Mouse (Mus musculus): ENCODE measurements around the gene Prkd1. TPM values are rescaled to one million over a fixed set of nuclear protein-coding genes. Genes with fewer than 3 reads are reported as not detected.

The Prkd1 gene
- total and polyA plus RNA-seq, 3 experiments: not detected

GRCm38 (mm10) chr12:50451761-50452160 is 197.1 kb downstream of the Prkd1 start:
- Histone ChIP-seq H3K4me2 (ENCODE audit: insufficient read depth, low read depth, poor library complexity, severe bottlenecking) (no peak overlapping the region), H3K9ac (ENCODE audit: insufficient read depth, low read depth) (no peak overlapping the region), H3K9me3 (replicated peaks; ENCODE audit: low read length) (peaks cover 49% of the 10 kb centered on the region), H3K4me1 (ENCODE audit: control insufficient read depth in 1 of 2, insufficient read depth in 2 of 2) (no peaks in the 10 kb centered on the region), H3K27me3 (replicated peaks) (no peaks in the 10 kb centered on the region), H3K27ac (ENCODE audit: insufficient read depth, low read depth) (no peak overlapping the region), H3K4me3 (replicated peaks in 1 of 3; ENCODE audit: low read depth in 2 of 3, low read length in 2 of 3, poor library complexity in 1 of 3) (no peak overlapping the region), H3K79me2 (replicated peaks; ENCODE audit: control insufficient read depth, extremely low read depth, insufficient read depth, poor library complexity, severe bottlenecking) (no peaks in the 10 kb centered on the region), H3K36me3 (replicated peaks in 1 of 2; ENCODE audit: control insufficient read depth in 1 of 2, insufficient read depth in 1 of 2, low read length in 1 of 2) (no peaks in the 10 kb centered on the region)
- in situ Hi-C loops (cut with MboI; ENCODE audit: low pct_ligation_motif_present, low pct_unique_long_range_greater_than_20kb, low sequenced_read_pairs) (no loop called here), dilution Hi-C loops (cut with MboI; ENCODE audit: extremely low pct_ligation_motif_present, extremely low pct_unique_long_range_greater_than_20kb, low sequenced_read_pairs) (no loop called here)
- no peak for DNase-seq (ENCODE audit: extremely low read depth)
- TF ChIP-seq ZNF384 (IDR thresholded peaks at IDR 0.05; ENCODE audit: low read depth, low read length) (no peak), IRF4 (IDR thresholded peaks at IDR 0.05; ENCODE audit: low read depth, low read length) (no peak), SIN3A (IDR thresholded peaks at IDR 0.05; ENCODE audit: low read length) (no peak), E2F4 (IDR thresholded peaks at IDR 0.05; ENCODE audit: insufficient replicate concordance, low read depth, low read length) (no peak), UBTF (IDR thresholded peaks at IDR 0.05; ENCODE audit: low read depth, low read length) (no peak), USF2 (conservative IDR thresholded peaks at IDR 0.05; ENCODE audit: low read depth, low read length) (no peak), NRF1 (IDR thresholded peaks at IDR 0.05; ENCODE audit: low read depth, low read length) (no peak), PAX5 (IDR thresholded peaks at IDR 0.05; ENCODE audit: low read length) (no peak), JUND (conservative IDR thresholded peaks at IDR 0.05; ENCODE audit: low read depth, low read length) (no peak), CHD1 (IDR thresholded peaks at IDR 0.05; ENCODE audit: low read depth, low read length) (no peak), RCOR1 (conservative IDR thresholded peaks at IDR 0.05; ENCODE audit: low read depth, low read length) (no peak), ELF1 (IDR thresholded peaks at IDR 0.05; ENCODE audit: low read depth, low read length) (no peak)

GRCm38 (mm10) chr12:50436660-50437059 is 212.2 kb downstream of the Prkd1 start:
- dilution Hi-C loops (cut with MboI; ENCODE audit: extremely low pct_ligation_motif_present, extremely low pct_unique_long_range_greater_than_20kb, low sequenced_read_pairs) (no loop called here), in situ Hi-C loops (cut with MboI; ENCODE audit: low pct_ligation_motif_present, low pct_unique_long_range_greater_than_20kb, low sequenced_read_pairs) (no loop called here)
- Histone ChIP-seq H3K27ac (ENCODE audit: insufficient read depth, low read depth) (no peak overlapping the region), H3K4me3 (replicated peaks in 1 of 3; ENCODE audit: low read depth in 2 of 3, low read length in 2 of 3, poor library complexity in 1 of 3) (no peak overlapping the region), H3K27me3 (replicated peaks) (no peaks in the 10 kb centered on the region), H3K36me3 (replicated peaks in 1 of 2; ENCODE audit: control insufficient read depth in 1 of 2, insufficient read depth in 1 of 2, low read length in 1 of 2) (no peaks in the 10 kb centered on the region), H3K9ac (ENCODE audit: insufficient read depth, low read depth) (no peak overlapping the region), H3K79me2 (replicated peaks; ENCODE audit: control insufficient read depth, extremely low read depth, insufficient read depth, poor library complexity, severe bottlenecking) (no peaks in the 10 kb centered on the region), H3K4me1 (ENCODE audit: control insufficient read depth in 1 of 2, insufficient read depth in 2 of 2) (no peaks in the 10 kb centered on the region), H3K4me2 (ENCODE audit: insufficient read depth, low read depth, poor library complexity, severe bottlenecking) (no peak overlapping the region), H3K9me3 (replicated peaks; ENCODE audit: low read length) (peaks cover 23% of the 10 kb centered on the region)
- DNase-seq (ENCODE audit: extremely low read depth): no peak
- TF ChIP-seq MEF2A (IDR thresholded peaks at IDR 0.05; ENCODE audit: borderline replicate concordance, low read depth, low read length) (no peak), SMC3 (IDR thresholded peaks at IDR 0.05; ENCODE audit: low read depth, low read length) (no peak), GABPA (IDR thresholded peaks at IDR 0.05; ENCODE audit: insufficient replicate concordance, low read depth, low read length) (no peak), MAZ (IDR thresholded peaks at IDR 0.05; ENCODE audit: low read depth, low read length) (no peak), USF1 (IDR thresholded peaks at IDR 0.05; ENCODE audit: low read depth, low read length) (no peak), TBP (conservative IDR thresholded peaks at IDR 0.05; ENCODE audit: low read depth, low read length) (no peak), TCF12 (IDR thresholded peaks at IDR 0.05; ENCODE audit: low read depth, low read length) (no peak), KAT2A (IDR thresholded peaks at IDR 0.05; ENCODE audit: insufficient replicate concordance, low read length) (no peak), USF2 (conservative IDR thresholded peaks at IDR 0.05; ENCODE audit: low read depth, low read length) (no peak), JUN (IDR thresholded peaks at IDR 0.05; ENCODE audit: insufficient read depth, low read depth, low read length) (no peak), PAX5 (IDR thresholded peaks at IDR 0.05; ENCODE audit: low read length) (no peak), ZC3H11A (IDR thresholded peaks at IDR 0.05; ENCODE audit: low read depth, low read length) (no peak), POLR2A (IDR thresholded peaks at IDR 0.05; ENCODE audit: low read depth, low read length) (no peak), IRF4 (IDR thresholded peaks at IDR 0.05; ENCODE audit: low read depth, low read length) (no peak), NELFE (IDR thresholded peaks at IDR 0.05; ENCODE audit: low read depth, low read length) (no peak)

Measured in CH12.LX (cell line).